Mouse (Mus musculus) urinary bladder, postnatal 14 days (tissue): Measurements from ENCODE around the gene Klk1.
"Not testable (repeated sequence)": the region's sequence is repeated elsewhere in the genome, so short reads cannot be mapped to it uniquely, and the experiment has no call there.

ENCODE experiments used
- DNase-seq: peaks from one replicate; pipeline ENCODE4 v3.0.0; 2021; ENCODE audit warnings: low spot score

The Klk1 gene

DNA sequence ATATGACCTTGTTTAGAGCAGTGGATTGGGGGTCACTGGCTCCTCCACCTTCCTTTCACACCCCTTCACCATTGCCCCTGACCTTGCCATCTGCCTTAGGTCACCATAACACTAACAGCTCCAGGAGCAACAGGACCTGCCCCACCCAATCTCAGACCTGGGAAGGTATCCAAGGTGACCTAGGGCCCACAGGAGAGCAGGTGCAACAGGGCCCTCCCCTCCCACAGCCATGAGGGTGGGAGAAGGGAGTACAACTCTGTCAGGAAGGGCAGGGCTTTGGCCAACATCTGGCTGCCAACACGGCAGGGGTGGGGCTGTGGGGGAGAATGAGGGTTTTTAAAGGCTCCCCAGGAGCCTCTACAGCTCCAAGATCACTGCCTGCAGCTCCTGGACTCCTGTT is at the start of gene Klk1:
Klk1 (plus strand) TSS at position 285 of the 400 bp plus-strand sequence.
- DNase-seq = no peak

DNA sequence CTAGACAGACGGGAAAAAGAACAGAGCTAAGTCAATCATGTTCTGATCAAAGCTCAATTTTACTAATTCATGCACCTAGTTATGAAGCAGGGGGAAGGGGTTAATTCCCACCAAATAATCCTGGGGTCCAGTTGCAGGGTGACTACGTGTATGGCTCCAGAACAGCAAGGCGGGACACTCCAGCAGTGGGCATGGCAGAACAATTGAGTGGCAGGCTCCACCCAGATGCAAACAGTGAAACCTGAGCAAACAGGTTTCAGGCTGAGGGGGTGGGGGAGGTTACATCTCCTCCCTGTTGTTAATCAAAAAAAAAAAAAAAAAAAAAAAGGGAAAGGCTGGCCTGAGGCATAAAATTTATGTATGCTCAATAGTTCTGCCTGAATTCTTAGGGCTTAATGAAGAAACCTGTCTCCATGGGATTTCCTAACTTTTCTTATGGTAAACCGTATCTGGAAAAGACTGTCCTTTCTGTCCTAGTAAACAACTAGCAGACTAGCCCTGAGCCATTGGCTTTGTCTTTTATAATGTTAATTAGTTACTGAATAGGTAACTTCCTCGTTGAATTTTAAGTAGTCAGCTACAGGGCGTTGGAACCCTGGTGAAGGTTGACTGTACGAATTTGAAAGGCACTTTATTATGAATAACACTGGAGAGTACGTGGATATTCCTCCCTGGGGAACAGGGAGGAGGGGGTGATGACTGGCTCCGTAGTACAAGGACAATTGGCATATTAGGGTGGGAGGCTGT is 45.7 kb upstream of the Klk1 start:
- DNase-seq = no peak

DNA sequence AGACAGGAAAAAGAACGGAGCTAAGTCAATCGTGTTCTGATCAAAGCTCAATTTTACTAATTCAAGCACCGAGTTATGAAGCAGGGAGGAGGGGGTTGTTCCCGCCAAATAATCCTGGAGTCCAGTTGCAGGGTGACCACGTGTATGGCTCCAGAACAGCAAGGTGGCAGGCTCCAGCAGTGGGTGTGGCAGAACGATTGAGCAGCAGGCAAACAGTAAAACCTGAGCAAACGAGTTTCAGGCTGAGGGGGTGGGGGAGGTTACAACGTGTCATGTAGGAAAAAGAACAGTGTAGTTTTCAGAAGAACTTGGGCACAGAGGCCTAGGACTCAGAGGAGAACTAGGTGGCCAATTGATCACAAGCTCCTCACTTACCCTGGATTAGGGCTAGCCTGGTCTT is 38.6 kb upstream of the Klk1 start:
- DNase-seq = not testable (repeated sequence)

DNA sequence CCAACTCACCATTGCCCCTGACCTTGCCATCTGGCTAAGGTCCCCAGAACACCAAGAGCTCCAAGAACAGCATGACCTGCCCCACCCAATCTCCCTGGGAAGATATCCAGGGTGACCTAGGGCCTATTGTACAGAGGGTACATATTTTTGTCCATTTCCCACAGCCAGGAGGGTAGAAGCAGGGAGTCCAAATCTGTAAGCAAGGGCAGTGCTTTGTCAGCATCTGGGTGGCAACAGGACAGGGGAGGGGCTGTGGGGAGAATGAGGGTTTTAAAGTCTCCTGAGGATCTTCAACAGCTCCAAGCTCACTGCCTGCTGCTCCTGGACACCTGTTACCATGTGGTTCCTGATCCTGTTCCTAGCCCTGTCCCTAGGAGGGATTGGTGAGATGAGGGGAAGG is 37.2 kb upstream of the Klk1 start, which contains the start of gene Klk1b24:
Klk1b24 (plus strand) TSS at position 301 of the 400 bp plus-strand sequence.
- not testable (repeated sequence) for DNase-seq

DNA sequence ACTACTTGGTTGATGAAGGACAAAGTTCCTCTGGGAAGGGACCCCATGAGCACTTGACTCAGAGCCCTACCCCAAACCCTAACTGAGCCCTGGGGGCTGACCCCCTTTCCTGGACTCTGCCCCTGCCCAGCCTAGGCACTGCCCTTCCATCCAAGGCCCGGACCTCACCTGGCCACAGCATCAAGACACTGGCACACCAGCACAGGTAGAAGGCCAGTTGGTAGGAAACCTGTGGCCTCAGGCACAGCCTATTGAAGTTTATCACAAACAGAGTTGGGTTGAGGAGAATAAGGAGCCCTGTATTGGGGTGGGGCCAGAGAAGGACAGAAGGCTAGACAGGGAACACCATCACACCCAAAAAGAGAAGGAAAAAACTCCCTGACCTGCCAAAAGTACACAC is 31.7 kb upstream of the Klk1 start:
- not testable (repeated sequence) for DNase-seq

DNA sequence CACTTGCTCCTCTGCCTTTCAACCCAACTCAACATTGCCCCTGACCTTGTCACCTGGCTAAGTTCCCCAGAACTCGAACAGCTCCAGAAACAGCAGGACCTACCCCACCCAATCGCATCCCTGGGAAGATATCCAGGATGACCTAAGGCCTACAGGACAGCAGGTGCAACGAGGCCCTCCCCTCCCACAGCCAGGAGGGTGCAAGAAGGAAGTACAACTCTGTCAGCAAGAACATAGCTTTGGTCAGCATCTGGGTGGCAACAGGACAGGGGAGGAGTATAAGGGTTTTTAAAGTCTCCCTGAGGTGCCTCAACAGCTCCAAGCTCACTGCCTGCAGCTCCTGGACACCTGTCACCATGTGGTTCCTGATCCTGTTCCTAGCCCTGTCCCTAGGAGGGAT is 27.3 kb upstream of the Klk1 start, which contains the start of gene Klk1b3:
Klk1b3 (plus strand) TSS at position 301 of the 400 bp plus-strand sequence.
- no peak for DNase-seq

DNA sequence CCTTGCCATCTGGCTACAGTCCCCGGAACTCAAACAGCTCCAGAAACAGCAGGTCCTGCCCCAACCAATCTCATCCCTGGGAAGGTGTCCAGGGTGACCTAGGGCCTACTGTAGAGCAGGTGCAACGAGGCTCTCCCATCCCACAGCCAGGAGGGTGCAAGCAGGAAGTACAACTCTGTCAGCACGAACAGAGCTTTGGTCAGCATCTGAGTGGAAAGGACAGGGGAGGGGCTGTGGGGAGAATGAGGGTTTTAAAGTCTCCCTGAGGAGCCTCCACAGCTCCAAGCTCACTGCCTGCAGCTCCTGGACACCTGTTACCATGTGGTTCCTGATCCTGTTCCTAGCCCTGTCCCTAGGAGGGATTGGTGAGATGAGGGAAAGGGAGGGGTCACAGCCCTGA is 18.0 kb upstream of the Klk1 start, which contains the start of gene Klk1b4:
Klk1b4 (plus strand) TSS at position 301 of the 400 bp plus-strand sequence.
- not testable (repeated sequence) for DNase-seq

DNA sequence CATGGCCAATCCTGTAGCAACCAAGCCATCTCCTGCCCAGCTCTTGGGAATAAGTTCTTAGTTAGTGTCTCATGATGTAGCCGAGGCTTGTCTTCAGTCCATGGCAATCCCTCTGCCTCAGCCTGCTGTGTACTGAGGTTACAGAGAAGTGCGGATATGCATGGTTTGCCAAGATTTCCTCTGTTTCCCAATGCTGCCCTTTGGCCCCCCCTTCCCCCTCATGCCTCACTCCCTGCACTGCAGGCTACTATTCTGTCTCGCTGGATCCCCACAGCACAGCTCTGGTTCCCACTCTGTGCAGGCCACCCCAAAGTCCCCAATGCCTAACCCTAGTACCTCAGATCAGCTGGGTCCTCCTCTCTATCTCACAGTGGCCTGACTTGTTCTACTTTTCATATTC is 16.9 kb upstream of the Klk1 start:
- no peak for DNase-seq

DNA sequence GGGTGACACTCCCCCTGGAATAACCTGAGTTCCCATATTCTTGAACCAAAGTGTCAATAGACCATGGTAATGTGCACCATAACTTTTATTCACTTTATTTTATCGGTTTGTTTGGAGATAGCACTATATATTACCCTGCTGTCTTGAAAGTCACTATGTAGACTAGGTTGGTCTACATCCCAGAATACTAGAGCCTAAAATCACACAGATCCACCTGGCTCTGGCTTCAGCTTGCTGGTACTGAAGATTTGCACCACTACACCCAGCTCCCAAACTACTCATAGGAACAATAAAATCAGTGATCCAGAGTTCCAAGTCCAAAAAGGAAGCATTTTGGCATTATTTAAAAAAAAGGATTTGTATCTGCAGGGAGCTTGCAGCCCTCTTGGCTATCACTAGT is 9.5 kb upstream of the Klk1 start, which contains the start of gene Klk1b5:
Klk1b5 (plus strand) TSS at position 301 of the 400 bp plus-strand sequence.
- no peak for DNase-seq

DNA sequence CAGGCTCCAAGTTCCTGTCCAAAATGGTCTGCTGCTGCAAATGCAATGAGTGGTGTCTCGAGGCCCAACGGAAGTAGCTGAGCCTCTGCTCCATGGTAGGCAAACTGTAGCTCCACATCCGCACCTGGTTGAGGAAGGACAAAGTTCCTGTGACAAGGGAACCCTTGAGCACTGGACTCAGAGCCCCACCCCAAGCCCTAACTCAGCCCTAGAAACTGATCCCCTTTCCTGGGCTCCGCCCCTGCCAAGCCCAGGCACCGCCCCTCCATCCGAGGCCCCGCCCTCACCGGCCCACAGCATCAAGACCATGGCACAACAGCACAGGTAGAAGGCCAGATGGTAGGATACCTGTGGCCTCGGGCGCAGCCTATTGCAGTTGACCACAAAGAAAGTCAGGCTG is 3.6 kb upstream of the Klk1 start:
- DNase-seq = not testable (repeated sequence)

DNA sequence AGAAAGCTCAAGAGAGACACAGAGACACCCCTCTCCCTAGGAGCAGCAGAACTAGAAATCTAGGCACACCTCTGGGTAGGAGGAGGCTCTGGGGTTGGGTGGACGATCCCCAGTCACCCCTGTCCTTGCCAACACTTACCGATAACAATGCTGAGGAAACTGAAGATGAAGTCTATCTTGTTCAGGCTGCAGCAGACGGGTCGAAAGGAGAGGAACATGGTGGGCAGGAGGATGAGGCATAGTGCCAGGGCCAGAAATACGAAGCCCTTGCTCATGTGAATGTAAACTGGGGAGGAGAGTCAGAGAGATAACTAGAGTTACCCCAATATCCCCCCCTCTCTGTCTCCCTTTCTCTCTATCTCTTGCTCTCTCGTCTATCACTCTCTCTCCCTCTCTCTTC is 2.8 kb upstream of the Klk1 start:
- not testable (repeated sequence) for DNase-seq

DNA sequence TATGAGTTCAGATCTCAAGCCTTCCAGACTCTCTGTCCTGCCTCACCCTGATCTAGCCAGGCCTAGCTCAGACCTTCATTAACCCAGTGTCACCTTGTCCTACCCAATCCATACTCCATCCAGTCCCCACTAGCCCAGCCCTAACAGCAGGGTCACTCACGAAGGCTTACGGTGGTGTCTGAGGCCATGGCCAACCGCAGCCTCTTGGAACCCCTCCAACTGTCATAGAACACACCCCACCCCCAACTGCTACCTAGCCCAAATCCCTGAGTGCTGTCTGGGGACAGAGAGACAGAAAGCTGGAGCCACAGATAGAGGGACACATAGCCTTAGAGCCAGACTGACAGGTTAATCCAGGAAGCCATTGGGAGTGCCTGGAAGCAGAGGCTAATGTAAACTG is 10.7 kb downstream of the Klk1 start, which contains the start of gene Gm36864:
Gm36864 (plus strand) TSS at position 269 of the 400 bp plus-strand sequence.
- no peak for DNase-seq

DNA sequence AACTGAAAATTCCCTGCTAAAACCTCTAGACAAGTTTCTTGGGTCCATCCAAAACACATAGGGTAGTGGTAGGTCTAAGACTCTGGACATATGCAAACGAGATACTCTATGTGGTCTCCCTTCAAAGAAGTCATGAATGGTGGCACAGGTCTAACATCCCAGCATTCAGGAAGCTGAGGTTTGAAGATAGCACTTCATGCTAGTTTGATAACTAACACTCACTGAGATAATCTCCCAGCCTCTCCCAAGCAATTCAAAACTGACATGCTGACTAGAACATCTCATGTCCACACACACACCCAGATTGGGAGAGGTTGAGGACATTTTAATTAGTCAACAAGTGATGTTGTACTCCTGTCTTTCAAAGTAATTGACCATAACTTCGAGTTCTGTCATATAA is 14.8 kb downstream of the Klk1 start:
- DNase-seq = no peak

DNA sequence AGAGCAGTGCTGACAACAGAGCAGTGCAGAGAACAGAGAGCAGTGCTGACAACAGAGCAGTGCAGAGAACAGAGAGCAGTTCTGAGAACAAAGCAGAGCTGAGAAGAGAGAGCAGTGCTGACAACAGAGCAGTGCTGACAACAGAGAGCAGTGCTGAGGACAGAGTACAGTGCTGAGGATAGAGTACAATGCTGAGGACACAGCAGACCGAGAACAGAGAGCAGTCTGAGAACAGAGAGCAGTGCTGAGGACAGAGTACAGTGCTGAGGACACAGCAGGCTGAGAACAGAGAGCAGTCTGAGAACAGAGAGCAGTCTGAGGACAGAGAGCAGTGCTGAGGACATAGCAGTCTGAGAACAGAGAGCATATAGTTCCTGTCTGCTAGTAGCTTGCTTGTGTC is 15.6 kb downstream of the Klk1 start:
- no peak for DNase-seq

DNA sequence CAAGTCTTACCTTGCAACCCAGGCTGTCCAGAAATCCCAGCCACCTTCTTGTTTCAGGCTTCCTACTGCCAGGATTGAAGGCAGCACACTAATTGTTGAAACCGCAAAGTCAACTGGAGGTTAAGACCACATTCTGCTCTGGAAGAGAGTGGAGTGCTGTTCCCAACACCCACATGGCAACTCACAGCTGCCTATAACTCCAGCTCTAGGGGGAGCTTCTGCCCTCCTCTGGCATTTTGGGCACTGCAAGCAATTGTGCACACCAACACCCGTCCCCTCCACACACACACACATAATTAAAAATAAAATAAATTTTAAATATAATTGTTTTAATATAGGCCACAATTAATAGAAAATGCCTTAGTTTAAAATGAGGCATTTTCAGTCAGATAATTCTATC is 16.0 kb downstream of the Klk1 start:
- DNase-seq = no peak

DNA sequence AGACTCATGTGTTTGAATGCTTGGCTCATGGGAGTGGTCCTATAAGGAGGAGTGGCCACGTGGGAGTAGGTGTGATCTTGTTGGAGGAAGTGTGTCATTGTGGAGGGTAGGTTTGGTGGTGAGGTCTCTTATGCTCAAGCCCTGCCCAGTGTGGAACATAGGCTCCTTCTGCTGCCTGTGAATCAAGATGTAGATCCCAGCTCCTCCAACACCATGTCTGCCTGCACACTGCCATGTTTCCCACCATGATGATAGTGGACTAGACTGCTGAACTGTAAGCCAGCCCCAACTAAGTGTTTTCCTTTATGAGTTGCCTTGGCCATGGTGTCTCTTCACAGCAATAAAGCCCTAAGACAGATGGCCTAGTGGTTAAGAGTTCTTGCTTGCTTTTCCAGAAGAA is 18.9 kb downstream of the Klk1 start:
- no peak for DNase-seq

DNA sequence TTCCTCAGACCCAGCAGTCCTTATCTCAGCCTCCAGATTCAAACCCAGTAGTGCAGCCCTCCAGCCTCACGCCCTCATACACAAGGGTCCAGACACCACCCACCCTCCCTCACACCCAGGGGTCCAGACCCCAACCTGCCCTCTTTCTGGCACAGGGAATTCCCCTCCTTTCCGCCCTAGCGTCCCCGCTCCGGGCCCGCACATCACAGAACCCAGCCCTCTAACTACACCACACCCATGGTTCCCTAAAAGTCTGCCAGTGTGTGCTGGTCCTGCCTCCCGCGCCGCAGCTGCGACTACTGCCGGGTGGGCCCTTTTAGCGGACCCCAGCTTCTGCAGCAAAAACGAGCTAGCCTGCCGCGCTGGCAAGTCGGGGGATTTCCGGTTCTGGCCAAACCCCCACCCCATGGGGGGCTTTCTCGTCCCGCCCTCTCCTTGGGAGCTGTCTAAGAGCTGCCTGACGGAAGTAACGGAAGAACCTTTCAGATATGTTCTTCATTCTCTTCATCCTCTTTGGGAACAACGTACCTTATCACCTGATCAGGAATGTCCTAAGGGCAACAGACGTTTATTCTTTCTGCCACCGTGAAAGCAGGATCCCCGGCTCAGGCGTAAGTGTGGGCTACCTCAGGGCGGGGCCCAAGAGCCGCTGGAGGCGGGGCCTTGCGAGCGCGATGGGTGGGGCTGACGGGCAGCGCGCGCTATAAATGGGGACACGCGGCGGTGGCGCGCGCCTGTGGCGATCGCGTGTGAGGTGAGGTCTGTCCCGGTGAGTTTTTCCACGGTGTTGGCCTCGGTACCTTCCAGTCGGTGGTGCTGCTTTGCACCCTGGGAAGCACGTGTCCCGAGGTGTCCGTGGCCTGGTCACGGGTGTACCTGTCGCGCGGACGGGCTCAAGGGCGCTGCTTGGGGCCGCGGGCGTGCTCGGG is 21.2 kb downstream of the Klk1 start, which contains the start of the genes 1700028J19Rik and 2410002F23Rik:
1700028J19Rik (minus strand) TSS at position 641 of the 929 bp plus-strand sequence.
2410002F23Rik (plus strand) TSS at position 668 of the 929 bp plus-strand sequence.
- DNase-seq = peak; percentile 91

DNA sequence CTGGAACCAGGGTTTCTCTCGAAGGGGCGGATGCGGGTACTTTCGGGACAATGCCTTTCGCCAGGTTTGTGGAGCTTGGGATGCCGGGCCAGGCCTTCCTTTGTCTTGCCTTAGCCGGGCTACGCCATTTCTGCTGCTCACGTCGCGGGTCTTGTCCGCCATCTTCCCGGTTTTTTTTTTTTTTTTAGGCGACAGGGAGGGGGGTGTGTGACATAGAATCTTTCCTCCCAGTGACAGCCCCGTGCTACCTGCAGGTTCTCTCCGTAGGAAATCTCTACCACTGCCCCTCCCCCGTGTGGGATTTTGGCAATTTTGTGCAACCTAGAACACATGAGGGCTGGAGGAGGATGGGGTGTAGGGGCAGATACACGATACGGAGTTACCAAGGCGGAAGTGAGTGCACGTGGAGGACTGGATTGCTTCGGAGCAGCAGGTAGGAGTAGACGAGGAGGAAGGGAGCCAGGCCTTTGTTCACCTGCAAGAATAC is 21.9 kb downstream of the Klk1 start:
- peak; percentile 53 for DNase-seq

DNA sequence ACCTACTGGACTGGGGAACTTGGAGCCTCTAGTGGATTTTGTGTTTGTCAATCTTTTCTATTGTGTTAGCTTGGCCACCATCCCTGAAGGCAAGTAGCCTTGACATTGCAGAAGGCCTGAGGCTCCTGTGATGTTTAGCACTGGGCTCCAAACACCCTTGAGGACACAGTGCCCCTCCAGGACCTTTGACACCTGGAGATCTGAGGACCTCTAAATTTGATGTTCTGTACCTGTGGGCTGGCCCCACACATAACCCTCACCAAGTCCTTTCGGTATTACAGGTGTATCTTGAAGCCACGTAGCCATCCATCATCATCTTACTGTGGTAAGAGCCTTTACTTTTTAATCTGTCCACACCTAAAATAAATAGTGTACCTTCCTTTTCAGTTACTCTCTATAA is 22.8 kb downstream of the Klk1 start:
- no peak for DNase-seq

DNA sequence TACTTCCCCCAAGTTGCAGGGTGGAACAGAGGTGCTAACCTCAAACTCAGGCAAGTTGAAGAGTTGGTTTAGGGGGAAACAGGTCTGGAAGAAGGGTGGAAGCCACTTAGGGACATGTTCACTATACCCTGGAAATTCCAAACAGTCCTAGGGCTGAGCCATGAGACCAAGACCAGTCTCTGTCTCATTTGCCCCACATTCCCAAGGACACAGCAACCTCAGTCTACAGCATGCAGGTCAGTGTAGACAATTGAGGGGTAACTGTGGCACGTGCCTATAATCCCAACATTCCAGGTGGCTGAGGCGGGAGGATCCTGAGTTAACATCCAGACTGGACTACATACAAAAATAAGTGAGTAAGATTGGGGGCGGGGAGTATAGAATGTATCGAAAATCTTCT is 24.1 kb downstream of the Klk1 start:
- no peak for DNase-seq

DNA sequence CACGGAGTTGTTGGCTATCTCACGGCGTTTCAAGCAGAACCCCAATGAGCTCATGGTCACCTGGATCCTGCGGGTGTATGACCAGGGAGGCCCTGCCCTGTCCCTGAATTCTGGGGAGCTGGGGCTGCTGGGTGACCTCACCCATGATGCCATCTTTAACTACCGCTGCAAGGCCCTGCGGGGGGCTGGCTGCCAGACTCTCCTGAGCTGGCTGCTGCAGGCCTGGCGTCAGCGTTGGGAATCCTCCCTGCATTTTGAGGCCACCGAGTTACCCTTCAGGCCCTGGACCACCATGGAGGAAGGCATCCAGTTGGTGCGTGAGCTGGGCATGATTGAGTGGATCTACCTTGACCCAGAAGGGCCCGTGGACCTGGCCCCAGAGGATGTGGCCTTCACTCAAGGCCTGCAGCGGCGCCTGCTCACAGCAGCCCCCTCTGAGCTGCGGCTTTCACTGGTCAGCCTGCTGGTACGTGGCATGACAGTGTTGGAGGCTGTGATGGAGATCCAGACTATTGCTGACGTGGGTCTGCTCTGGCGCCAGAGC is 25.6 kb downstream of the Klk1 start:
- DNase-seq = not testable (repeated sequence)
